Mouse (Mus musculus) midbrain, embryonic 10.5 days (tissue): ENCODE measurements at regions not wholly inside any gene's neighbourhood (a gene's known extent, or its start where the extent isn't known, plus 50 kb on each side); places are given as distances from the start of the nearest gene placed in this dataset.

ENCODE experiments used
- DNase-seq: peaks from one replicate; pipeline ENCODE4 v3.0.0-alpha.2; 2017; ENCODE audit warnings: low spot score
- H3K27ac ChIP-seq: fragments of 300-500 bp; sonication (generic); replicated peaks from 2 replicates; pipeline ENCODE4 v1.5.1; 2016; ENCODE audit warnings: mild to moderate bottlenecking
- H3K27me3 ChIP-seq: fragments of 300-500 bp; sonication (generic); 2 replicates; pipeline ENCODE4 v1.6.1; 2016; ENCODE audit warnings: low read depth, mild to moderate bottlenecking; ENCODE audit not compliant: poor library complexity, severe bottlenecking
- H3K36me3 ChIP-seq: fragments of 300-500 bp; sonication (generic); 2 replicates; pipeline ENCODE4 v1.6.1; 2016; ENCODE audit warnings: mild to moderate bottlenecking, moderate library complexity
- H3K4me1 ChIP-seq: fragments of 300-500 bp; sonication (generic); 2 replicates; pipeline ENCODE4 v1.6.1; 2016
- H3K4me3 ChIP-seq: fragments of 300-500 bp; sonication (generic); 2 replicates; pipeline ENCODE4 v1.5.1; 2016; ENCODE audit warnings: mild to moderate bottlenecking, moderate library complexity
- H3K9me3 ChIP-seq: fragments of 300-500 bp; sonication (generic); replicated peaks from 2 replicates; pipeline ENCODE4 v1.6.1; 2016; ENCODE audit warnings: mild to moderate bottlenecking
- WGBS: fragments of 180-500 bp; shearing (Covaris S2); methylation state at CpG from one replicate; pipeline ENCODE4 v1.1.7; 2016; 5-methylcytosine and 5-hydroxymethylcytosine counted together

DNA sequence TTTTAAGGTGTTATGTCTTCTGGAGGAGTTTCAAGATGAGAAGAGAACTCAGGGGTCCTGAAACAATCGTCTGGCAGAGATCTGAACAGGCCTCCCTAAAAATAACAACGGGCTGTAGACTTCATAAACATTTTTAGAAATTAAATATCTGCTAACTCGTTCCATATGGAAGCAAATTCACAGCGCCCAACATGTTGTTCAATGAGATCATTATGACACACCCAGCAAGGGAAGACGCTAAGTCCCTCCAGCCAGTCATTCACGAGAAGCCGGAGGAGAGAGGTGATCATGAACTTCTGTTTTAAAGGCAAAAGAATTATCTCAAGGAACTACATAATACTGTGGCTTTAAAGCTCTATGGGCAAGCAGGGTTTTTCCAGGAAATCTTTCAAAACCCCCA lies 334.8 kb downstream of the Efna5 start:
- Histone ChIP-seq H3K4me3 (no peak overlapping the region), H3K36me3 (no peaks in the 10 kb centered on the region), H3K4me1 (no peaks in the 10 kb centered on the region), H3K27me3 (no peaks in the 10 kb centered on the region), H3K9me3 (no peaks in the 10 kb centered on the region), H3K27ac (no peak overlapping the region)
- DNase-seq = no peak
- 82% methylated on average over 7 of the region's 7 CpGs for WGBS

DNA sequence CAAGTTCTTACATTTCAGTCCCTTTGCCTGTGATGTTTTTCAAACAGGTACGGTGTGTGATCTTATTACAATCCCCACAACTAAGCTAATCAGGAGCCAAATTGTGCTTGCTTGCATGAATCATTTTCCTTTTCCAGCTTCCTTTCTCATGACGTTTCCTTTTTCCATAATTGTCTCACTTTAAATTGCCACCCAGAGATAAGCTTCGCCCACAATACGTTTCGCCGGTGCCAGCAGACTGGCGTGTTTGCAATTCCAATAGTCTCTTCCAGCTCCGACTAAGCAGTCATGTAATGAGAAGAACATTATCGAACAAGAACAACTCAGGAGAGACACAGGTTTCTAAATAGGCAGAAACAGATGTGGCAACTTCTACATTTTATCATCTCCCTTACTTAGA lies 335.8 kb downstream of the Efna5 start:
- WGBS = 82% methylated on average over 9 of the region's 9 CpGs
- no peaks in the 10 kb centered on the region for H3K4me1 ChIP-seq

DNA sequence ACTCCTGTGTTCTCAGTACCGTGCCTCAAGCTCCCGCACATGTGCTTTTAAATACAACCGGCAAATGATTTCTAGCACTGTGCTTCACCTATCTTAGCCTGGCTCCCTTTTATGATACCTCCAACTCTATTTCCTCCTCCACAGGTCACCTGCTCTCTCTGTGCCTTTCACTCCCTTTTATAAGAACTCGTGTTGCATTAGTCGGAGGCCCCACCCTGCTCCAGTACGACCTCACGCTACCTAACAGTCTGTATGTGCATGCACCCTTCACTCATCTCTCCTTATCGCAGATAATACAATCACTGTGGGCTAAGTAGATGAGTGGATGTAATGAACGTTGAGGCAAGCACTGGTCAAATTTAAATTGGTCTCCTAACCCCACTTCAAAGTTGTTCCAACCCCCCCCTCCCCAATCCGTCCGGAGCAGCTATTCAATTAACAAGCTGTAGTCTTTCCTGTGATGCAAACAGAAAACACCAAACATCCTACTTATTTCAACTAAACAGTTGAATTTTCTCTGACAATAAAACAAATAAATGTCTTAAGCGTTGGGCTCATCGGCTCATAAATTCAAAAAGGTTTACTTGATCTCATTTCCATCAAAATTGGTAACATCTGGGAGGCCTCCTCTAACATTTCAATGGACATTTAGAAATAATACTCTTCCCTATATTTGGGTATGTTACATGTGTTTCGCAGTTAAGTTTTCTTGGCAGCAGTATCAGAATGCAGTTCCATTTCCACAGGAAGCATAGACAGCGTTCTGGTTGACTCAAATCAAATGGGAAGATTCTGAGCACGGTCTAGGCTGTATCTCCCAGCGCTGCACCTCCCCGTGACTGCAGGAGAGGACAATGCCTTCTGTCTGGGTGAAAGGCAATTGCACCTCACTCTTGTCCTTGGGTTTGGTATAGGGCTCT lies 337.8 kb downstream of the Efna5 start:
- H3K4me3 ChIP-seq = no peak overlapping the region
- WGBS = 91% methylated on average over 18 of the region's 18 CpGs
- H3K36me3 ChIP-seq = no peaks in the 10 kb centered on the region
- no peaks in the 10 kb centered on the region for H3K9me3 ChIP-seq
- 0 out of 2 replicates have a peak, but pooled peaks cover under 1% of the 10 kb centered on the region for H3K27me3 ChIP-seq
- DNase-seq = no peak
- H3K4me1 ChIP-seq = peaks cover 6% of the 10 kb centered on the region; the same call in 1 of the 2 replicates
- no peak overlapping the region for H3K27ac ChIP-seq

More for the DNA sequence above, 335.8 kb downstream of the Efna5 start:
- Histone ChIP-seq H3K9me3 (no peaks in the 10 kb centered on the region), H3K4me3 (no peak overlapping the region), H3K27ac (no peak overlapping the region), H3K27me3 (no peaks in the 10 kb centered on the region), H3K36me3 (no peaks in the 10 kb centered on the region)
- no peak for DNase-seq

DNA sequence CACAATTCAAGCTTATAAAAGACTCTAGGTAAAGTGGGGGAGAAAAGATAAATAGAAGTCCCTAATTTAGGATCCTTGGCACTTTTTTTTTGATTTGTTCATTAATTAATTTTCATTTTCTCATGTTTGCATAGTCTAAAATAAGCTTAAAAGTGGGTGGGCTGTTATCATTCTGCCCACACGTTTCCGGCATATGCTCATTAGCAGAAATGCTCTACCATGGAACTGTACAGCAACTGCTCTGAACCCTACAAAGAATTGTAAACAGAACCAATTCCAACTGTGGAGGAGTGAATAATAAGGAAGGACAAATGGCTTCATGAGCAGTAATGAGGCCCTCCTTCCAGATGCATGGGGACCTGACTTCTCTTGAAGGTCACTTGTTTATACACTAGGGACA lies 351.2 kb downstream of the Efna5 start:
- Histone ChIP-seq H3K9me3 (no peaks in the 10 kb centered on the region), H3K4me1 (no peaks in the 10 kb centered on the region), H3K4me3 (no peak overlapping the region), H3K27me3 (no peaks in the 10 kb centered on the region), H3K36me3 (no peaks in the 10 kb centered on the region), H3K27ac (no peak overlapping the region)
- no peak for DNase-seq
- 93% methylated on average over 2 of the region's 2 CpGs for WGBS

DNA sequence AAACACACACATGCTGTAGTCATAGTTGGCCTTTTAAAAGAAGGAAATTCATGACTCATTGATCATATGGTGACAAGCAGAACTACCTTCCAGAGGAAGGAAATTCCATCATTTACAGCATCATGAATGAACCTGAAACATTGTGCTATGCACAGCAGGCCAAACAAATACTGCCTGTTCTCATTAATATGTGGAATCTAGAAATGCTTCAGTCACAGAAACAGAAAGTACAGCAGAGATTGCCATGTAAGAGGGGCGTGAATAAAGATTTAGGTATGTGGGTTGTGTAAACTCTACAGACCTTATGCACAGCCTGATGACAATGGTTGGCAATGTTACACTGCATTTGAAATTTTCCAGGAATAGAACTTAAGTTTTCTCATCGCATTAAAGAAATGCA lies 353.6 kb downstream of the Efna5 start:
- Histone ChIP-seq H3K36me3 (no peaks in the 10 kb centered on the region), H3K27ac (no peak overlapping the region), H3K4me1 (no peaks in the 10 kb centered on the region), H3K27me3 (no peaks in the 10 kb centered on the region), H3K9me3 (no peaks in the 10 kb centered on the region), H3K4me3 (no peak overlapping the region)
- 86% methylated on average over 2 of the region's 2 CpGs for WGBS
- no peak for DNase-seq

DNA sequence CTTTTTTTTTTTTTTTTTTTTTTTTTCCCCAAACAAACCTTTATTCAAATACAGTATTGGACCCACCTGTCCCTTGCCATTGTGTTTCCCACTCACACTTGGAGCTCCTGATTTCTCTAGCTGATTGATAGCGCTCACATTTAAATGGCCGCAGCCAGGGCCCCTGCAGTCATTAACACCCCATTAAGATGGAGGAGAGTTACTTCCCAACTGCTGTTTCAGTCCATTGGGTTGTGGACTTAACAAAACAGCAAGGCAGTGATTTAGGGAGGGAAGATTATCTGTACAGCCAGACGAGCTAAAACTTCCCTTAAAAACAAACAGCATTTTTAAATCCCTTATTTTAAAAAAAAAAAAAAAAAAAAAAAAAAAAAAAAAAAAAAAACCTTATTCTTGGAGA lies 367.5 kb downstream of the Efna5 start:
- H3K27ac ChIP-seq = no peak overlapping the region
- no peaks in the 10 kb centered on the region for H3K36me3 ChIP-seq
- no peak for DNase-seq
- H3K27me3 ChIP-seq = no peaks in the 10 kb centered on the region
- H3K4me1 ChIP-seq = 0 out of 2 replicates have a peak, but pooled peaks cover 9% of the 10 kb centered on the region
- H3K9me3 ChIP-seq = no peaks in the 10 kb centered on the region
- WGBS = 75% methylated on average over 3 of the region's 3 CpGs
- no peak overlapping the region for H3K4me3 ChIP-seq

DNA sequence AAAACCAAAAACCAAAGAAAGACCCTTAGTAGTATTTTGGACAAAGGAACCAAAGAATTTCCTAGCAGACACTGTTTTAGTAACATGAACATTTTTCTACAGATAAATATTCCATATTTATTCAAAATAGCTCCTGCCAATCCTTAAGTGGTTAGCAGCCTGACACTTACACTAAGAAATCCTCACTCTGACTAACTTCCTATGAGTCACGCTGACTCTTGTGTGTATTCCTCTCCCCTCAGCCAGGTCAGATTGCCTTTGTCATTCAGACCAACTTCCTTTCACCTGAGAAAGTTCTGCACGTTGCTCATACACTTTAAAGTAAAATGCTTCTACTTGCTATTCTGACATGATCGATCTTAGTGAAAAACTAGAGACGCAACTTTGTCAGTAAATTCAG lies 370.9 kb downstream of the Efna5 start:
- H3K4me1 ChIP-seq = 0 out of 2 replicates have a peak, but pooled peaks cover 7% of the 10 kb centered on the region
- WGBS = 90% methylated on average over 4 of the region's 4 CpGs
- H3K36me3 ChIP-seq = no peaks in the 10 kb centered on the region
- DNase-seq = no peak
- no peaks in the 10 kb centered on the region for H3K27me3 ChIP-seq
- no peaks in the 10 kb centered on the region for H3K9me3 ChIP-seq
- H3K4me3 ChIP-seq = no peak overlapping the region
- H3K27ac ChIP-seq = no peak overlapping the region

DNA sequence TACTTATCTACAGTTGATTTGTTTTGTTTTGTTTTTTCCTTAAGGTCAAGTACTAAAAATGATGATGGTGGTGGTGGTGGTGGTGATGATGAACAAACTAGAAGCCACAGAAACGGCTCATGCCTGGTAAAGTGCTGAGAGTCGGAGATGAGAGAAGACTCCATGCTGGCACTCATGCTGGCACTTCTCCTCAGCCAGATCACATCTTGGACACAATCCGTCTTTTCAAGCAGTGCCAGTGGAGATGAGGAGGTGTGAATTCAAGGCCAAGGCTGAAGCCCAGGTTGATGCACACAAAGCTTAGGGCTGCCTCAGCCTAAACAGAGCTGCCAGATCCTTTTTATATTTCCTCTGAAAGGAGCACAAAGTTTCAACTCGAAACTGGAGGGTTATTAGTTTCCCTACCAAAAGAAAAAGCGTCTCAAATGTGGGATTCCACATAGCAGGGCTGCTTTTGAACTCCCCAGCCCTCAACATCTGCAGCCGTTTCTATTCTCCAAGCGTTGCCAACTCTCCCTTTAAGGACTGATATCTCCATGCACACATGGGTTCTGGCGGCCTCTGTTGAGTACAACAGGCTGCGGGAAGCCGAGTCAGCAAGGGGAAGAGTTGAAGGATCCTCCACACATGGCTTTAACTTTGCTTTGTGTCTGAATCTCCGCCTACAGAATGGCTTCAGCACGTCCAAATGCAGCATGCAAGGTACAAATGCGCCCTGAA lies 373.2 kb downstream of the Efna5 start:
- DNase-seq = no peak
- H3K9me3 ChIP-seq = no peaks in the 10 kb centered on the region
- H3K4me1 ChIP-seq = 0 out of 2 replicates have a peak, but pooled peaks cover 7% of the 10 kb centered on the region
- 81% methylated on average over 13 of the region's 13 CpGs for WGBS
- H3K36me3 ChIP-seq = no peaks in the 10 kb centered on the region
- H3K4me3 ChIP-seq = no peak overlapping the region
- H3K27me3 ChIP-seq = no peaks in the 10 kb centered on the region
- no peak overlapping the region for H3K27ac ChIP-seq

DNA sequence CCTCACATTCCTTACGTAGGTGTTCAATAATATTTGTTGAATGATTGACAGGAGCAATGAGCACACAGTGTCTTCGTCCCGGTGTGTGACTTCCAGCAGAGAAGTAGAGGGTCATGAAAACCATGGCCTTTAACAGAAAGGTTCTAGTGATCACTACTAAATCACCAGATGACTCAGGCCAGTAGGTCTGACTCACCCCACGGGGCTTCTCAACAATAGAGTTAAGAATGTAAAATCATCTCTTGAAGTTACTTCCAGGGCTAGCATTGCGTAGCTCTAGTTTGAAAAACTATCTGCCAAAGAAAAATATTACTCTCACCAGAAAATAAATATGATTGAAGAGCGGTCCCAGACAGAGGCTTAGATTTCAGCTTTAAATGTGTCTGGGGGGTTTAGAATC lies 376.4 kb downstream of the Efna5 start:
- 84% methylated on average over 6 of the region's 6 CpGs for WGBS
- Histone ChIP-seq H3K9me3 (no peaks in the 10 kb centered on the region), H3K4me3 (no peak overlapping the region), H3K27me3 (no peaks in the 10 kb centered on the region), H3K4me1 (no peaks in the 10 kb centered on the region), H3K27ac (no peak overlapping the region), H3K36me3 (no peaks in the 10 kb centered on the region)
- no peak for DNase-seq

DNA sequence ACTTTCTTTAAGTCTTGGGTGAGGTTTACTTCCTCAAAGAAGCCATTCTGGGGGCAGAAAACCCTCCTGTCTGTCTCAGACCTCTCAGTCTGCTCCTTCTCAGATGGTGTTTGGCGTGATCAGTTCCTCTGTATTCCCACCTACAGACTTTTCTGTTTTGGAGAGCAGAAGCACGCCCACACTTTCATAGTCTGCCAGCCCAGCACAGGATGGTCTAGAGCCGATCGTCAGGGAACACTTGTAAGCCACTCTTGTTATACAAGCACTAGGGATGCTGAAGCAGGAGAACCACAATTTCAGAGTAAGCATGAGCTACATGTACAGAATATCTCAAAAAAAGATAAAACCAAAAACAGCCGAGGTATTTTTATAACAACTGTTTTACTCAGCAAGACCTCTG lies 410.4 kb downstream of the Efna5 start:
- Histone ChIP-seq H3K27ac (no peak overlapping the region), H3K27me3 (no peaks in the 10 kb centered on the region), H3K4me1 (no peaks in the 10 kb centered on the region), H3K4me3 (no peak overlapping the region), H3K9me3 (no peaks in the 10 kb centered on the region), H3K36me3 (no peaks in the 10 kb centered on the region)
- no peak for DNase-seq
- WGBS = 89% methylated on average over 5 of the region's 5 CpGs

DNA sequence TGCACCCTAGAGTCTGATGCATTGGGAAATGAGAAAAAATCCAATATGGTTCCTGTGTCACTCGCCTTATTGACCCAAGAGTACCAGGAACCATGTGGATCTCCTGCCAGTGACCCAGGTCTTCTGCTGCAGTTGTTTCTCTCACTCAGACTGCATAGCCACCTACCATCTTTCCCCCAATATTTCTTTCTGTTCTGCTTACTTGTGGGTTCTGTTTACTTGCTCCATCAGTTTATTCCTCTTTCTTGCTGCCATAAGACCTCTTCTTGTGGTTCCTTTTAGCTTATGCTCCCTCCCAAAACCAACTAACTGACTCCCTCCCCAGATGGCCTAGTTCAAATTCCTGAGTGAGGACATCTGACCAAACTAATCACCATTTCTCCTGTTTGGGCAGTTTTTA lies 411.8 kb downstream of the Efna5 start:
- Histone ChIP-seq H3K9me3 (no peaks in the 10 kb centered on the region), H3K4me3 (no peak overlapping the region), H3K27me3 (no peaks in the 10 kb centered on the region), H3K36me3 (no peaks in the 10 kb centered on the region), H3K27ac (no peak overlapping the region), H3K4me1 (no peaks in the 10 kb centered on the region)
- WGBS = 97% methylated on average over 1 of the region's 1 CpGs
- no peak for DNase-seq

DNA sequence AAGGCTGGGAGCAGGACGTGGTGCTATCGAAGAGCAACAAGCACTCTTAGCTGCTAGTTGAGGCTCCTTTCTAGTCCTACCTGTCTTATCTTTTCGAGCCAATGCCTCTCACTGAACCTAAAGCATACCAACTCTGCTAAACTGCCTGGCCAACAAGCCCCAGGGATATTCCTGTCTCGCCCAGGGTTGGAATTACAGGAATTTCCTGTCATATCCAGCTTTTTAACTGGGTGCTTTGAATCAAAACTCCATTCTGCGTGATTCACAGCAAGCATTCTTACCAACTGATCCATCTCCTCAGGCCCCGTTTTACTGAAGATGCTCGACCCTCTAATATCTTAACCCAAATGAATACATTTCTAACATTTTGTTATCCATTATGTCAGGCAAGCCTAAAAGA lies 412.3 kb downstream of the Efna5 start:
- DNase-seq = no peak
- no peaks in the 10 kb centered on the region for H3K36me3 ChIP-seq
- 79% methylated on average over 7 of the region's 7 CpGs for WGBS
- H3K27me3 ChIP-seq = no peaks in the 10 kb centered on the region
- no peak overlapping the region for H3K4me3 ChIP-seq
- H3K9me3 ChIP-seq = no peaks in the 10 kb centered on the region
- no peaks in the 10 kb centered on the region for H3K4me1 ChIP-seq
- no peak overlapping the region for H3K27ac ChIP-seq

DNA sequence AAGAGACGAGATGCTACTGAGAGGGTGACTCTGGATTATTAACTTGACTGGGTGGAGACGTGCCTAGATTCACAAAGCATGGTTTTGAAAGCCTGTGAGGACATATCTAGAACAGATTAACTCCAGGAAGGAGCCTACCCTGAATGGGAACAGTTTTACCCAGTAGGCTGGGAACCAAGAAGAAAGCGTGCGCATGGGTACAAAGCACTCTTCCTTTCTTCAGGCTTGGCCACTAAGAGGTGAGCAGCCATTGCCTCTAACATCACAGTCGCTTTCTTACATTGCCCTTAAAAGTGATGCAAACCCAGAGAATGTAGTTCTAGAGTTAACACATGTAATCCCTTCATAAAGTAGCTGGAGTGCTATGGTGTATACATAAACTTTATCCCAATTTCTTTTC lies 414.0 kb downstream of the Efna5 start:
- H3K27ac ChIP-seq = no peak overlapping the region
- no peaks in the 10 kb centered on the region for H3K36me3 ChIP-seq
- H3K9me3 ChIP-seq = no peaks in the 10 kb centered on the region
- WGBS = 89% methylated on average over 5 of the region's 5 CpGs
- no peaks in the 10 kb centered on the region for H3K4me1 ChIP-seq
- no peak for DNase-seq
- H3K4me3 ChIP-seq = no peak overlapping the region
- H3K27me3 ChIP-seq = no peaks in the 10 kb centered on the region
